Mouse (Mus musculus) CH12.LX (cell line): Measurements from ENCODE around the gene Dnajc13.

ENCODE experiments used
- CHD2 ChIP-seq: IDR thresholded peaks from 2 replicates; pipeline ENCODE4 v1.6.1; 2011; ENCODE audit warnings: low read length, improper control_type of control experiment
- CTCF ChIP-seq, 2 experiments: IDR thresholded peaks in 1 of 2; conservative IDR thresholded peaks in 1 of 2; 2 replicates each; pipeline ENCODE4 v1.5.1; 2011 to 2012; ENCODE audit warnings: low read depth in 2 of 2, low read length in 2 of 2, improper control_type of control experiment in 1 of 2, inconsistent platforms in 1 of 2, mild to moderate bottlenecking in 1 of 2, moderate library complexity in 1 of 2
- EP300 ChIP-seq: IDR thresholded peaks from 2 replicates; pipeline ENCODE4 v1.6.1; 2011; ENCODE audit warnings: low read length, improper control_type of control experiment
- KAT2A ChIP-seq: IDR thresholded peaks from 2 replicates; pipeline ENCODE4 v1.6.1; 2012; ENCODE audit warnings: low read length, improper control_type of control experiment, inconsistent platforms; ENCODE audit not compliant: insufficient replicate concordance
- POLR2A ChIP-seq: IDR thresholded peaks from 2 replicates; pipeline ENCODE4 v1.6.1; 2011; ENCODE audit warnings: low read depth, mild to moderate bottlenecking, improper control_type of control experiment, low read length
- RAD21 ChIP-seq: IDR thresholded peaks from 2 replicates; pipeline ENCODE4 v1.6.1; 2011; ENCODE audit warnings: low read depth, mild to moderate bottlenecking, low read length, improper control_type of control experiment, moderate library complexity
- SMC3 ChIP-seq: IDR thresholded peaks from 2 replicates; pipeline ENCODE4 v1.6.1; 2011; ENCODE audit warnings: low read depth, low read length, improper control_type of control experiment
- TCF12 ChIP-seq: IDR thresholded peaks from 2 replicates; pipeline ENCODE4 v1.6.1; 2014; ENCODE audit warnings: low read depth, mild to moderate bottlenecking, inconsistent platforms, low read length, improper control_type of control experiment

- TF ChIP-seq TCF12: no peak
- TF ChIP-seq CTCF (conservative IDR thresholded peaks at IDR 0.05 in 1 of 2, IDR thresholded peaks at IDR 0.05 in 1 of 2; ENCODE audit: low read depth in 2 of 2, low read length in 2 of 2): no peak
- TF ChIP-seq CHD2: no peak
- TF ChIP-seq SMC3: no peak
- TF ChIP-seq POLR2A: no peak
- TF ChIP-seq RAD21: no peak
- TF ChIP-seq KAT2A: no peak
- TF ChIP-seq EP300: no peak
These were observed 139.6 kb downstream of the Dnajc13 start for GRCm38 (mm10) chr9:104123101-104123500.
